Mouse (Mus musculus) gastrocnemius, postnatal 36 days (tissue): Measurements from ENCODE around the gene Cyth1. TPM values are rescaled to one million over a fixed set of nuclear protein-coding genes. Genes with fewer than 3 reads are reported as not detected.

Experiments used
- DNase-seq, 2 experiments: peaks; one replicate each; pipeline ENCODE4 v3.0.0; 2022
- intact Hi-C: fragments of 180-260 bp; cut with DNase I; formaldehyde crosslinking; loops from one replicate; pipeline ENCODE4 v1.15.1; 2025
- total RNA-seq, 2 experiments: library from RNA; stranded (reverse); gene quantifications; 2 replicates each; pipeline ENCODE4 v1.2.3; 2021

Gene Cyth1
- total RNA-seq, 2 experiments from 2014 or later, result 33.5 to 34.7 TPM

DNA sequence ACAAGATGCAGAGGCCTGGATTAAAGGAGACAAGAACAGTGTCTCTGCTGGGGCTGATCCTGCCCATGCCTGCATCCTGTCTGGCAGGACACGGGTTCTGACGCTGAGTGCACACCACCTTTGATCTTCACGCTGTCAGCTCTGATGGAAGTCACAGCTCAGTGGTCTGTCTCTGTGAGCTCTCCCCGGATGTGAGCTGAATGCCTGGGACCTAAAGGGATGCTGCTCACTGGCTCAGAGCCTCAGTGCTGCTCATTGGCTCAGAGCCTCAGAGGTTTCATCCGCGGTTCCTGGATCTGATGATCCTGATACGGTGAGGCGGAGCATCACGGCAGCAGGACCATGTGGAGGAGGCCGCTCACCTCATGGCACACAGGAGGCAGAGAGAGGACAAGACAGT is 86.1 kb downstream of the Cyth1 start:
- DNase-seq, result no peak
- intact Hi-C loops, result no loop called here

DNA sequence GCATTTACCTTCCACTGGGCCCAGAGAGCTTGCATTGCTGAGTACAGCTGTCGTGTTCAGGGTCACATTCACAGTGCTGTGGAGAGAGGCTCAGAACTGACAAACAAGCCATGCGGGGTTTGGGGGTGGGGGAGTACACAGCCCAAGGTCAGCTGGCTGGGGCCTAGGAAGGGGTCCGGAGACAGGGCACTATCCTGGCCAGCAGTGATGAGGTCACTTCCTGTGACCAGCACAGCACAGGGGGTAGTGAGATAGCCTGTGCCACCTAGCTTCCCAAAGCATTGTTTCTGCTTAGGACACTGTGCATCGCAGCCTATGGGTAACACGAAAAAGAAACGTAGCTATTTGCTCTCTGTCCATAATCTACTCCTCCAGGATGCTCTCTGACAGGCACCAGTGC is 87.2 kb downstream of the Cyth1 start:
- intact Hi-C loops, result no loop called here
- DNase-seq, result no peak

DNA sequence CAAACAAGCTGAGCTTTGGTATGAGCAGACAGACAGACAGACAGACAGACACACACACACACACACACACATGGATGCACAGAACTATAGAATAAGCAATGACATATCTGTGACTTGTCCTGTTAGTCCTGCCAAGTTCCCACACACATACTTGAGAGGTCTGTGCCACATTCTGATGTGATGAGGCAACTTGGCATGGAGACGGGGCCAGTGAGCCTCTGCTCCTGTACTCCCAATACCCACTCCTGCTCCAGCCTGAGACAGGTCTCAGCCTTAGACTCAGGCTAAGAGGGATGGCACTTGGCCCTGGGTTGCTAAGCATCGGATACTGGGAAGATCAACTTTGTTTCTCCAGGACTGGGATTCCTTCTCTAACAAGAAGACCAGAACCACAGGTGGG is 87.6 kb downstream of the Cyth1 start:
- DNase-seq, result no peak
- intact Hi-C loops, result no loop called here

DNA sequence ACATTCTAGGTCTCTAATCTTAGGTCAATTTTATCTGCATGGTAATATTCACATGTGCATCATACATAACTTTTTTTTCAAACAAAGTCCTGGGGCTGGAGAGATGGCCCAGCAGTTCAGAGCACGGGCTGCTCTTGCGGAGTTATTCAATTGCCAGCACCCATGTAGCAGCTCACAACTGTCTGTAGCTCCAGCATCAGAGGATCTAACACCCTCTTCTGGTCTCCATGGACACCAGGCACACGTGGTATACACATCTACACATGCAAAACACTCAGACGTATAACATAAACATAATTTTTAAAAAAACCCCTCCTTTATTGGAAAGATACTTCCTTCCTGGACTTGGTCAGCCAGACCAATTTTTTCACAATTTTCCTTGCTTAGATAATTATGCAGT is 89.6 kb downstream of the Cyth1 start:
- intact Hi-C loops, result loop anchor here (10.0 kb wide), 1 partner anchor 236 kb away; no protein-coding TSS in a partner anchor
- no peak for DNase-seq

DNA sequence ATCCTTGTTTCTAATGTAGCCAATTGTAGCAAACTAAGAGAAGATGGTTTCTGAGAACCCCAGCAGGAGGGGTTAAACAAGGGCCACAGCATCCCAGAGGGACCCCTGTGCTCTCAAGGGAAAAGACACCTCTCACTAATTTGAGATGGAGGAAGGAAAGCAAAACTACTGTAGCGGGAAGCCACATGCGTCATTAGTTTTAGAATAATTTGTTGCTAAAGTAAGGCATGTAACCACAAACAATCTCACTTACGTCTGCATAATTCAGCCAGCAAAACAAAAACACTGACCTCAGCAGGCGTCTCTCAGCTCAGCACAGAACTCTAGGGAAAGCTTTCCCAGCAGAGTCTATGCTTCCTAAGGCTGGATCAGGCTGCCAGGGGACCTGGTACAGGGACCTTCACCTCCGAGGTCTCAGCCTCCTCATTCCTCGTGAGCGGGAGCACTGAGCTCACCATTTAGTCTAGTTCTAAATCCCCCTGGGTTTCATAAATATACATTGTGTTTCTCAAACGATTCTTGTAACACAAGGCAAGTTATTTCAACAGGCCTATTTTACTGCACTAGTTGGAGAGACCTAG is 91.8 kb downstream of the Cyth1 start:
- intact Hi-C loops, result loop anchor here (10.0 kb wide), 1 partner anchor 238 kb away; no protein-coding TSS in a partner anchor
- no peak for DNase-seq

DNA sequence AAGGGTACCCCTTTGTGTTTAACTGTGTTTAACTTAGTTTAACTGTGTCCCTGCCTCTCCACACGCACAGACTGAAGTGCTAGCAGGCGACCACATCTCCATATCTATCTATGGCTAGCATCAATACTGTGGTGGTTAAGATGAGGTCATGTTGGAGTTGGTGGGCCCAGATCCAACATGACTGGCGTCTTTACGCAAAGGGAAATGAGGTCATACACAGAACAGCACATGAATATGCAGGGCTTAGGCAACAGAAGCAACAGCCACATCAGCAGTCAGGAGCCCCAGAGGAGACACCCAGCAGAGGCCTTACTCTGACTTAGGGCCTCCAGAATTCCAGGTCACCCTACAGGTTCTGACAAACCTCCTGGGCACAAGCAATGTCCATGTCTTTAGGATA is 95.4 kb downstream of the Cyth1 start:
- no peak for DNase-seq
- intact Hi-C loops, result loop anchor here (10.0 kb wide), 1 partner anchor 242 kb away; no protein-coding TSS in a partner anchor

DNA sequence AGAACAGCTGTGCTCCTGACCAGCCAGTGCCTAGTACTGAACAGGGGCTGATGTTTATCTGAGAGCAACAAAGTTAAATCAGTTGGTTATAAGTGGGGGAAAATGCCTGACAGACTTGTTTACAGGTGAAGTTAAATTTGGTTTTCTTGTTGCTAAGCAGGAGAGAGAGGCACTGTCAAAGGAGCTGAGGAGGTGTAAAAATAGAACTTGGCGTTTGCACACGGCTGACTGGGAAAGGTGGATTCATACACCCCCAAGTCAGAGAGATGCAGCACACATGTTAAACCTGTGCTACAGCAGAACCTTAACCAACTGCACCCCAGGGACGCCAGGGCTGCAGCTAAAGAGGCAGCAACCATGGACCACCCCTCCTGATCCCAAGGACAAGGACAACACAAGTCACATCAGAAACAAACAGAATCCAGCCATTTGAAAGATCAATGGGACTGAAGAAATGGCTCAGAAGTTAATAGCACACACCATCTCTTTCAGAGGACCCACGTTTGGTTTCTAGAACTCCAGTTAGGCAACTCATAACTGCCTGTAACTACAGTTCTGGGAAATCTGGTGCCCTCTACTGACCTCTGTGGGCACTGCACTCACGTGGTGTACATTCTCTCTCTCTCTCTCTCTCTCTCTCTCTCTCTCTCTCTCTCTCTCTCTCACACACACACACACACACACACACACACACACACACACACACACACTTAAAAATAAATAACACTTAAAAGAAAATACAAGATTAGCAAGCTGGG is 96.8 kb downstream of the Cyth1 start:
- intact Hi-C loops, result loop anchor here (10.0 kb wide), 1 partner anchor 243 kb away; no protein-coding TSS in a partner anchor
- DNase-seq, result no peak

DNA sequence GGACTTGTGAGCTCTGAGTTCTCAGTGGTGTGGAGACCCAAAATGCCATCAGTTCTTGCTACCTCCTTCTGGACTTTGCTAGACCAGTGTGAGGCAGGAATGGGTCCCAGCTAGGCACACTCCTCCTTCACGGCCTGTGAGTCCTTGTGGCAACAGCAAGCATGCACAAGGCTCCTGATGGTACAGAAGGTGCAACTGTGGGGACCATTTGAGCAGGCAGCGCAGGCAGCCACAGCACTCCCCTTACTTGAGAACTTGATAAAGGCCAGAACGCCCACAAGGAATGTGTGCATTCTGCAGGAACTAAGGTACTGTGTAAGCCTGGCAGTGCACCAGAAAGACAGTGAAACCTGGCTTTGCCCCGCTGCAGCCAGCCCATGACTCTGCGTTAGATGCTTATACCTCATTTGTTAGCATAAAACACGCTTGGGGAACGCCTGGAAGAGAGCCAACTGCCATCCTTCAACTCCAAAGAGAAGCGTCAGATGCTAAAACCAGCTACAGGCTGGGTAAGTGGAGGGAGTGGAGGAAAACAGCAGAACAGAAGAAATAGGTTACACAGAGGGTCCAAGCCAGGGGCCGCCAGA is 98.2 kb downstream of the Cyth1 start:
- DNase-seq, result no peak

DNA sequence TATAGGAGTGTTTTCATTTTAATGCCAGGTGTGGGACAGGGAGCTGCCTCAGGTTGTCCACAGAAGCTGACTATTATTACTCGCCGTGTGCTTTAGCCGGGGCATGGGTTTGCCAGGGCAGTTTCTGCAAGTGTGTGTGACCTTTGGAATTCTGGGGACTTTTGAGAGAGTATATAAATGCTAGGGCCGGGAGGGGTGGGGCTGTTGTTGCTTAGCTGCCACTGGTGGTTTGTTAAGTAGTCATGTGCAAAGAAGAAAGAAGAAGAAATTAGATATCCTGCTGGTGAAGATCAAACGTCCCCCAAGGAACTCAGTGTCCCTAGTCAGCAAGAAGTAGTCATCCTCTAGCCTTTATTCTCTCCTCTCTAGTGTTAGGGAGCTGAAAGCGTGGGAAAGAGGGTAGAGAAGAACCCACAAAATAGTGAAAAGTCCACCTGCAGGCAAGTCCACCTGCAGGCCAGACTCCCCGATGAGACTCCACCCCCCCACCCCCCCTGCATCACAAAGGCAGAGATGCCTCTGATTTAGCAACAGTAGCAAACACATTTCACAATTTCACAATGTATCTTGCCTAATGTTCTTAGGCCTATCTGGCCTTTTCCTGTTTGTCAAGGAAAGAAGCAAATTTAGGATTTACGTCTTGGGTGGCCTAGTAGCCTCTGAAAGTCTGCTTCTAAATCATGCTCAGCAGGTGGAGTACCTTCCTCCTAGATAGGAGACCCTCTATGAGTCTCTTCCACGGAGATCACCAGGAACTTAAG is 100.3 kb downstream of the Cyth1 start:
- no peak for DNase-seq
- intact Hi-C loops, result no loop called here

More for the DNA sequence above, 98.2 kb downstream of the Cyth1 start:
- intact Hi-C loops, result loop anchor here (10.0 kb wide), 1 partner anchor 245 kb away; no protein-coding TSS in a partner anchor

DNA sequence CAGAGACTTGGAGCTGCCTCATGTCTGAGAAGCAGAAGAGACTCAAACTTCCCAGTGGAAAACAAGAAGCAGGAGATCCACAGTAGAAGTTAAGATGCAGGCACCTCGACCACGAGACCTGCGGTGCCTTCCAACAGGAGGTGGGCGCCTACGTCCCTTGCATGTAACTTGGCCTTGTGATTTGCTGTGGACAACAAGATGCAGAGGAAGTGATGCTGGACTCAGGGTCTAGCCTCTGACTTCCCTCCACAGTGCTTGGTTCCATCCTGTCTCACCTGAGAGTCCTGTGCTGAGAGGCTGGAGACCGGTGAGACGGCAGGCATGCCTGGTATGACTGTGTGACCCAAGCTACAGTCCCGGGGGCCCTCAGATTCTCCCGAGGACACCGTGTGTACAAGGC is 101.9 kb downstream of the Cyth1 start:
- intact Hi-C loops, result no loop called here

DNA sequence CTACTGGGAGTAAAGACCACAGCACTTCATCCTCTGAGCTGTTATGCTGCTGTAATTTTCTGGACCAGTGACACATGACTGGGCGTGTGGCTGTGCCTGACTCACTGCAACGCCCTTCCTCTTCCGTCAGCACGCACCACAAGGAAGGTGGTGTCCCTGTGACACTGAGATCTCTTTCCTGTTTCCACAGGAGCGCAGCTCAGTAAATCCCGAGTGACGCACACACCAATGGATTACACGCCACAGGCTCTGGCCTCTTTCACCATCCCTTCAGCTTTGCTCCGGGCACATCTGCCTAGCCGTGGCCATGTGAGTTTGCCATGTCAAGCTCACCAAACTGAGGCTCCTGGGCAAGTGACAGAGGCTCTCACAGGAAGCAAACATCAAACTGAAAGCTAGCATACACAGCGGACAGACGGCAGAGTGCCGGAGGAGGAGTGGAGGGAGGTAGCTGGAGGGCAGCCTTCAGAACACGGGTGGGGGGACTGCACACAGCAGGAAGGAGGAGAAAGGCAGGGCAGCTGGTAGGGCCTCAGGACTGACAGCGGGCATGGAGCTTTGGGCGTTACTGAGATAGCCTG is 102.5 kb downstream of the Cyth1 start:
- intact Hi-C loops, result no loop called here
- peak; percentile 37 to 38 for DNase-seq

More for the DNA sequence above, 101.9 kb downstream of the Cyth1 start:
- DNase-seq, result no peak

DNA sequence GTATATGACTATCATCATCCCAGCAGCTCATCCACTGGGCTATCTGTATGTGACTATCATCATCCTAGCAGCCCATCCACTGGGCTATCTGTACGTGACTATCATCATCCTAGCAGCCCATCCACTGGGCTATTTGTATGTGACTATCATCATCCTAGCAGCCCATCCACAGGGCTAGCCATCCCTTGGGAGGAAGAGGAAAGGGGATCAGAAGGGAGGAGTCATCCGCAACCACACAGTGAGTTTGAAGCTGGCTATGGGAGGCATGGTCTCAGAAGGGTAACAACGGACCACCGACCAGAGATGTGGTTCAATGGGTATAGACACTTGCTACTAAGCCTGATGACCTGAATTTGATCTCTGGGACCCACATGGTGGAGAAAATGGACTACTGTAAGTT is 103.3 kb downstream of the Cyth1 start:
- no peak for DNase-seq
- intact Hi-C loops, result no loop called here

DNA sequence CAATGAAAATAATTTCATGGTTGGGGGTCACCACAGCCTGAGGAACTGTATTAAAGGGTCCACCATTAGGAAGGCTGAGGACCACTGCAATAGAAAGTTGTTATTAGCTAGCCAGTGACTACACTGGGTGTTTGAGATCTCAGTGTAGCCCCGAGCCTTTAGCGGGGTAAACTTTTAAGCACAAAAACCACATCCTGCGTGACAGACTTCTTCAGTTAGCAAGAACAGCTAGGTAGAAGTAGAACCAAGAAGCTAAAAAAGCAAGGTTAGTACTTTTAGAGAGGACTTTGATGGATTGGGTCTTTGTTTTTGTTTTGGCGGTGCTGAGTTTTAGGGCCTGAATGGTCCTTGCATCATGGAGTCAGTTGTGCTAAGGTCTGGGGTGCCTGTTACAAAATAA is 104.7 kb downstream of the Cyth1 start:
- no peak for DNase-seq
- intact Hi-C loops, result no loop called here

DNA sequence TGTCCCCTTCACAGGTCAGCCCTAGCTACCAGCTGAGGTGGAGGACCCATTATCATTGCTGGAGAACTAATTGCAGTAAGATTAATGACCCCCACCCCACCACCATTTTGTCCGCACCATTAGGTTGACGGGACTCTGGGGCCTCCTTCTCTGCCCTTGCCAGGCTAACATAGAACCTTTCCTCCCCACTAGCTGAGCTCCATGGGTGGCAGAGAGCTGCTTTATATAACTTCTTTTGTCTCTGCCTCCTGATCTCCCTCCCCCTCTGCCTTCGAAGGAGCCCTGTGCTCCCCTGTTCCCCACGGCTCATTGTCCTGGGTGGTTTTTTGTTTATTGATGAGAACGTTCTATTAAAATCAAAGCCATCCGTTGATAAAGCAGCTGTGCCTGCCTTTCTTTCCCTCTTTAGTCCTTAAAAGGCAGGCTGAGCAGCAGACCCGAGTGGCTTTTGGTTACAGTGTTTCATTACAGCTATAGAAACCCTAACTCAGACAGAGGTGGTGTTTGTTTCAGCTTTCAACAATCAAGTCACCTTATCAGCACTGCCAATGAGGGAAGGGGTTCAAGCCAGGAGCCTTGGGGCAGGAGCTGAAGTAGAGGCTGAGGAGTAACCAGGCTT is 105.7 kb downstream of the Cyth1 start:
- no peak for DNase-seq
- intact Hi-C loops, result no loop called here

DNA sequence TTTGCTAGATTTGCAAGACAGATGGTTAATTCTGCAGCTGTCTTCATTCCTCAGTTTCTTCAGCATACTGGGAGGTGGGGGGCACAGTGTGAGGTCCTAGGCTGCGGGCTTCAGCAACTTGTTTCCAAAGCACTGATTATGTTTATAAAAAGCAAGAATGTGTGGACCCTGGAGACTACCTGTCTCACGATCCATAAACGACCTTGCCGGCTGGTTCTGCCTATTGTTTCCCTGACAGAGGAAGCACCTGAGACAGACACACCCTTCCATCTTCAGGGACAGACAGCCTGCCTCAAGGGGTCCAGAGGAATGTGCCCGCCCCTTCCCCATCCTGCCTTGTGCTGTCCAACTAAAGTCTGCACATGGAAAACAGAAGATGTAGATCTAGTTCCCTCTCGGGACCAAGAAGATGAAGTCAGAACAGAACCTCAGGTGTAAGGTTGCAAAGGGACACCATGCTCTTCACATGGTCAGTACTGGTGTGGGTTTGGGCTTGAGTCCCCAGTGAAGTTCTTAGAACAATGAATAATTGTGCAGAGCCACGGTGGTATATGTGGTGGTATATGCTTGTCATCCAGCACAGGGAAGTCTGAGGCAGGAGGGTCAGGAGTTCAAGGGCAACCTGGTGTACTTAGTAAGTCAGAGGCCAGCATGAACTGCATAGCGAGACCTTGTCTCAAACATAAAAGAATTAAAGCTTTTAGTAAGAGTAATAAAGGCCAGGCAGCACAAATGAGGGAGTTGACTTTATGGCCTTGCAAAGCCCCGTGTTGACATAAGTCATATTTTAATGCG is 107.4 kb downstream of the Cyth1 start:
- intact Hi-C loops, result no loop called here
- no peak for DNase-seq

DNA sequence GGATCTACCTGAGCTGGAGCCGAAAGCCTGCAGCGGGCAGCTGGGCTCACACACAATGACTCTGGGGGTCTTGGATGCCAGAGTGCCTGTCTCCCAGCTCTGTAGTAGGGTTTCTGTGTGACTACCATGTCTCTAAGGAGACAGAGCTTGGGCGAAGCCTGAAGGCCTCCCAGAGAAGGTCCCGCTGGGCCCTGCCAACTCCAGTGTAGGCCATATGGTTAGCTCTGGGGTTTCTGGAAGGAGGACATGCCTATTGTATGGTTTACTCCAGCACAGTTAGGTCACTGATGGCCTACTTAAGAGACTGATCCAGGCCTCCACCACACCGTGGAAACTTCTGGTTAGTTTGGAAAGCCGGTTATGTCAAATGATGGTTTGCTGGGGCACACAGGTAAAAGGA is 110.0 kb downstream of the Cyth1 start:
- DNase-seq, result no peak

DNA sequence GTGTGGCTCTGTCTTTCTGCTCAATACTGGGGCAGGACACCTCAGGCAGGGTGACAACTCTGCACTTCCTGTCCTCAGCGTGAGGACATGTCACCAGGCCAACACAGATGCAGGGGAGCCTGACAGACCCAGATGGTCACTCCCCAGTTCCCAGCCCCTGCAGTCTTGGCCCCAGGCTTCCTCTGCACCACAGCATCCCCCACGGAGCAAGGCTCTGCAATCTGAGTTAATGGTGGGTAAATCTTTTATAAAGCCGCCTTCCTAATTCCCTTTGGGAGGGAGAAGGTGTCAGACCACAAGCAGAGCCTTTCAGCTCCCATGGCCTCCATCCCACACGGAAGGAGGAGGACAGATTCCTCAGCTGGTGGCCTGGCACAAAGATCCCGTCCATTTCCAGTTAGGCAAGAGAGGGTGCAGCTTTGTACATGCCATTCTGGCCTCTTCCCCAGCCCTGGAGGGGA is 112.2 kb downstream of the Cyth1 start:
- DNase-seq, result no peak
- intact Hi-C loops, result no loop called here

More for the DNA sequence above, 110.0 kb downstream of the Cyth1 start:
- intact Hi-C loops, result no loop called here

DNA sequence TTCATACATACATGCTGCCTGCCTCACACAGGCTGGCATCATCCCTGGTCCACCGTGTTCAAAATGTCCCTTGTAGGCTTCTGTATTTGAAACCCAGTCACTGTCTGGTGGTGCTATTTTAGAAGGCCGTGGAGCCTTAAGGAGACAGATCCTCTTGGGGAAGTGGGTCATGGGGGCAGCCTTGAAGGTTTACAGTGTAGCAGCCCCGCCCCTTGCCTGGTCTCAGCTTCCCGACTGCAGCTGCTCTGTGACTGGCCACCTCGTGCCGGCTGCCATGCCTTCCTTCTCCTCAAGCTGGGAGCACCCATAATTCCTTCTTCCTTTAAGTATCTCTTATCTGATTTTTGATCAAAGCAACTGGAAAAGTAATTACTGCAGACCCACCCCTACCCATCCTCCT is 113.1 kb downstream of the Cyth1 start:
- intact Hi-C loops, result no loop called here
- DNase-seq, result no peak

DNA sequence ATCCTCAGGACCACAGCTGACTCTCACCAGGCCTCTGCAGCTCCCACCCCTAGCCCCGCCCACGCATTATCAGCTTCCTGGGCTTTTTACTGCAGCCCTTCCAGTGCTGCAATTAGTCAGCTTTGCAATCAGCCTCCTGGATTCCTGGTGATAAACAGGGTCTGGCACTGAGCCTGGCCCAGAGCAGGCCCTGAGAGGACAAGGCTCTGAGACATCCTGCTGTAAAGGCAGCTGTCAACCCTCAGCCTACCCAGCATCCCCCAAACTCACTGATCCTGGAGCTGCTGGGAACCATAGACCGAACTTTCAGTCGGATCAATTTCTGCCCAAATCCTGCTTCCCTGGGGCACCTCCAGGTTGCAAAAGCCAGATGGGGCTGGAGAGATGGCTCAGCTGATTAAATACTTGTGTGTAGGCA is 114.6 kb downstream of the Cyth1 start:
- no peak for DNase-seq
- intact Hi-C loops, result no loop called here
